Comparison of ENCODE assay signal across 12 mouse cellular contexts in genomic region chr8:110676702-110677101, GRCm38 (mm10). TPM values are rescaled to one million over a fixed set of nuclear protein-coding genes. Genes with fewer than 3 reads are reported as not detected.
DNase-seq lines count a peak whose midpoint lies in the region; ATAC-seq and TF ChIP-seq lines count a peak whose summit lies in the region.
"Had no signal": no experiment of that assay in that cellular context is flagged by ENCODE, and none has a peak within 500 bp of the region (broad histone marks: within the 10 kb centered on the region; RNA-seq: fewer than 3 reads in every experiment).

No protein-coding gene starts in this region.

- no peaks in the 10 kb centered on the region for H3K27me3 ChIP-seq in embryonic facial prominence, embryonic 14.5 days (replicated peaks; ENCODE audit: control insufficient read depth, insufficient read depth, low read length)
- H3K27me3 ChIP-seq in heart, postnatal 0 days (ENCODE audit: control insufficient read depth, insufficient read depth, low read length): no peaks in the 10 kb centered on the region
- no peaks in the 10 kb centered on the region for H3K27me3 ChIP-seq in myocyte (ENCODE audit: control insufficient read depth, insufficient read depth, insufficient read length)
- H3K27me3 ChIP-seq: forebrain, embryonic 15.5 days had no signal

- no peak overlapping the region for H3ac ChIP-seq in myocyte (ENCODE audit: control insufficient read depth, insufficient read length)

- TF ChIP-seq CTCF in layer of hippocampus, adult 2 months (conservative IDR thresholded peaks at IDR 0.05): no peak
- TF ChIP-seq CTCF in heart, postnatal 0 days (IDR thresholded peaks at IDR 0.05; ENCODE audit: low read depth): no peak

- no peaks in the 10 kb centered on the region for H3K79me2 ChIP-seq in myocyte (ENCODE audit: control insufficient read depth, insufficient read depth)

- no peak overlapping the region for H3K4me2 ChIP-seq in embryonic facial prominence, embryonic 14.5 days (ENCODE audit: low read depth, low read length)
- H3K4me2 ChIP-seq in heart, postnatal 0 days (ENCODE audit: low read depth, low read length): no peak overlapping the region
- no peak overlapping the region for H3K4me2 ChIP-seq in myocyte (ENCODE audit: low read depth)
- H3K4me2 ChIP-seq: forebrain, embryonic 15.5 days had no signal

- H3K9me3 ChIP-seq in embryonic facial prominence, embryonic 14.5 days (ENCODE audit: control insufficient read depth, low read length): no peaks in the 10 kb centered on the region
- no peaks in the 10 kb centered on the region for H3K9me3 ChIP-seq in heart, postnatal 0 days (replicated peaks; ENCODE audit: control insufficient read depth, low read length)
- H3K9me3 ChIP-seq: forebrain, embryonic 15.5 days had no signal

- H3K27ac ChIP-seq in layer of hippocampus, adult 2 months: peak overlapping the region; percentile 60; the same call in 1 of the 2 replicates
- H3K27ac ChIP-seq in embryonic facial prominence, embryonic 14.5 days (replicated peaks; ENCODE audit: low read depth, low read length): peak overlapping the region; percentile 87
- peak overlapping the region; percentile 83 for H3K27ac ChIP-seq in heart, postnatal 0 days (ENCODE audit: low read depth)
- H3K27ac ChIP-seq: forebrain, embryonic 15.5 days; macrophage had no signal

- WGBS in embryonic facial prominence, embryonic 14.5 days: 33% methylated on average over 5 of the region's 5 CpGs
- WGBS in heart, postnatal 0 days: 30% methylated on average over 5 of the region's 5 CpGs

- ATAC-seq in embryonic facial prominence, embryonic 14.5 days (ENCODE audit: low read depth): peak; percentile 95
- ATAC-seq in heart, postnatal 0 days (ENCODE audit: insufficient read depth, low read depth): peak; percentile 79
- no peak for ATAC-seq in CD4-positive, CD25-positive, alpha-beta regulatory T cell, adult 4 months
- ATAC-seq: forebrain, embryonic 15.5 days had no signal

- no peak overlapping the region for H3K9ac ChIP-seq in embryonic facial prominence, embryonic 14.5 days (ENCODE audit: low read depth, low read length)
- no peak overlapping the region for H3K9ac ChIP-seq in heart, postnatal 0 days (replicated peaks; ENCODE audit: low read depth, low read length)
- H3K9ac ChIP-seq: forebrain, embryonic 15.5 days had no signal

- 0 out of 2 replicates have a peak, but pooled peaks have one; percentile 38 for TF ChIP-seq EP300 in heart, postnatal 0 days (IDR thresholded peaks at IDR 0.05; ENCODE audit: low read depth)

- H3K4me1 ChIP-seq in embryonic facial prominence, embryonic 14.5 days (ENCODE audit: control insufficient read depth, insufficient read depth, low read length): peaks cover 24% of the 10 kb centered on the region
- peaks cover 20% of the 10 kb centered on the region for H3K4me1 ChIP-seq in heart, postnatal 0 days (ENCODE audit: control insufficient read depth, insufficient read depth)
- H3K4me1 ChIP-seq: forebrain, embryonic 15.5 days had no signal

- DNase-seq in layer of hippocampus, adult 2 months (ENCODE audit: low spot score in 2 of 2): no peak
- DNase-seq in layer of hippocampus, adult 8-10 months (ENCODE audit: low spot score in 2 of 2): no peak
- DNase-seq in embryonic facial prominence, embryonic 14.5 days (ENCODE audit: low spot score): peak; percentile 95
- peak; percentile 79 for DNase-seq in heart, postnatal 0 days (ENCODE audit: low spot score)
- no peak for DNase-seq in thymus, adult 18-20 months
- no peak for DNase-seq in cerebellum, adult 9-11 months
- DNase-seq: adrenal gland, postnatal 10 days; kidney, postnatal 36 days had no signal

- TF ChIP-seq POLR2A in myocyte (IDR thresholded peaks at IDR 0.05; ENCODE audit: insufficient read length, low read depth): no peak

- no peak overlapping the region for H3K4me3 ChIP-seq in layer of hippocampus, adult 2 months
- no peak overlapping the region for H3K4me3 ChIP-seq in embryonic facial prominence, embryonic 14.5 days (ENCODE audit: low read depth, low read length)
- H3K4me3 ChIP-seq in heart, postnatal 0 days (ENCODE audit: low read depth, low read length): no peak overlapping the region
- no peak overlapping the region for H3K4me3 ChIP-seq in myocyte
- H3K4me3 ChIP-seq: forebrain, embryonic 15.5 days had no signal

- H3K36me3 ChIP-seq in embryonic facial prominence, embryonic 14.5 days (ENCODE audit: control insufficient read depth, insufficient read depth, low read length): 0 out of 2 replicates have a peak, but pooled peaks cover 16% of the 10 kb centered on the region
- no peaks in the 10 kb centered on the region for H3K36me3 ChIP-seq in heart, postnatal 0 days (replicated peaks; ENCODE audit: control insufficient read depth, insufficient read depth, low read length)
- no peaks in the 10 kb centered on the region for H3K36me3 ChIP-seq in myocyte (ENCODE audit: control insufficient read depth, insufficient read depth)

TF ChIP-seq in myocyte, 11 proteins besides CTCF, POLR2A, EP300 and RAD21:
- TF ChIP-seq MYOD1 (IDR thresholded peaks at IDR 0.05; ENCODE audit: control insufficient read depth in 1 of 3, insufficient read length in 2 of 3, low read depth in 2 of 3): peak in 2 of 3 experiments; percentile 38 to 49
- TF ChIP-seq CEBPB (IDR thresholded peaks at IDR 0.05; ENCODE audit: insufficient read depth, poor library complexity, severe bottlenecking): no peak
- TF ChIP-seq TCF12 (IDR thresholded peaks at IDR 0.05; ENCODE audit: insufficient read depth, poor library complexity, severe bottlenecking): peak; percentile 1
- peak in 1 of 3 experiments; percentile 78 for TF ChIP-seq MYOG (IDR thresholded peaks at IDR 0.05; ENCODE audit: control insufficient read depth in 1 of 3, insufficient read depth in 1 of 3, insufficient read length in 2 of 3, low read depth in 2 of 3)

RNA-seq across cellular contexts. Expression of gene Mtss1l, which starts 44.6 kb away (rescaled TPM):
- total RNA-seq in layer of hippocampus, adult 2 months (2021): 100 to 1,000 TPM; 210 TPM
- 100 to 1,000 TPM; 209 to 246 (median 223) TPM for total RNA-seq in layer of hippocampus, adult 8-10 months (2022)
- polyA plus RNA-seq in embryonic facial prominence, embryonic 14.5 days (2014; fragmentation: Nextera tagmentation; extraction: Ambion mirVana): 13.5 and 13.8 TPM in 2 replicates
- total RNA-seq in heart, postnatal 0 days (2014; rRNA removed; ENCODE audit: low replicate concordance): 11.3 and 12.6 TPM in 2 replicates
- 4.1 and 5.1 TPM in 2 replicates for polyA plus RNA-seq in heart, postnatal 0 days (2015; fragmentation: Nextera tagmentation; extraction: Ambion mirVana)
- polyA plus RNA-seq in myocyte (2012; fragmentation: generic; extraction: Trizol): 108 TPM
- not detected for polyA plus RNA-seq in CD4-positive, CD25-positive, alpha-beta regulatory T cell, adult 4 months (2017; shearing (Covaris generic))

RNA-seq across cellular contexts. Expression of gene Vac14, which starts 58.3 kb away (rescaled TPM):
- total RNA-seq in layer of hippocampus, adult 2 months (2021): 10 to 100 TPM; 22.8 to 23.4 TPM
- 10 to 100 TPM; 26.8 to 28.2 (median 27.0) TPM for total RNA-seq in layer of hippocampus, adult 8-10 months (2022)
- polyA plus RNA-seq in embryonic facial prominence, embryonic 14.5 days (2014; fragmentation: Nextera tagmentation; extraction: Ambion mirVana): 17.7 and 21.1 TPM in 2 replicates
- total RNA-seq in heart, postnatal 0 days (2014; rRNA removed; ENCODE audit: low replicate concordance): 13.6 and 23.2 TPM in 2 replicates
- polyA plus RNA-seq in heart, postnatal 0 days (2015; fragmentation: Nextera tagmentation; extraction: Ambion mirVana): 8.9 and 10.3 TPM in 2 replicates
- 26.8 TPM for polyA plus RNA-seq in myocyte (2012; fragmentation: generic; extraction: Trizol)
- 1 to 10 TPM; 4.1 to 7.0 TPM for polyA plus RNA-seq in CD4-positive, CD25-positive, alpha-beta regulatory T cell, adult 4 months (2017; shearing (Covaris generic))

Comparison
In these comparisons a context has a peak if more than half of its experiments do, and no peak if none do; other contexts are left out.
1. DNase-seq: peak in embryonic facial prominence, embryonic 14.5 days (single experiment) and heart, postnatal 0 days (single experiment); none in layer of hippocampus, adult 2 months (0 of 2), layer of hippocampus, adult 8-10 months (0 of 2), thymus, adult 18-20 months (0 of 2) and cerebellum, adult 9-11 months (single experiment).
2. Peak in every context shown above with its lines, with median percentiles within 50 percentile points of each other: H3K27ac ChIP-seq.